Mouse (Mus musculus) layer of hippocampus, postnatal 36 days (tissue): ENCODE measurements at regions not wholly inside any gene's neighbourhood (a gene's known extent, or its start where the extent isn't known, plus 50 kb on each side); places are given as distances from the start of the nearest gene placed in this dataset.

Experiments used
- DNase-seq, 2 experiments: peaks; one replicate each; pipeline ENCODE4 v3.0.0; 2022

GRCm38 (mm10) chr10:119016104-119016503 lies 146.1 kb upstream of the Dyrk2 start:
- no peak for DNase-seq

DNA sequence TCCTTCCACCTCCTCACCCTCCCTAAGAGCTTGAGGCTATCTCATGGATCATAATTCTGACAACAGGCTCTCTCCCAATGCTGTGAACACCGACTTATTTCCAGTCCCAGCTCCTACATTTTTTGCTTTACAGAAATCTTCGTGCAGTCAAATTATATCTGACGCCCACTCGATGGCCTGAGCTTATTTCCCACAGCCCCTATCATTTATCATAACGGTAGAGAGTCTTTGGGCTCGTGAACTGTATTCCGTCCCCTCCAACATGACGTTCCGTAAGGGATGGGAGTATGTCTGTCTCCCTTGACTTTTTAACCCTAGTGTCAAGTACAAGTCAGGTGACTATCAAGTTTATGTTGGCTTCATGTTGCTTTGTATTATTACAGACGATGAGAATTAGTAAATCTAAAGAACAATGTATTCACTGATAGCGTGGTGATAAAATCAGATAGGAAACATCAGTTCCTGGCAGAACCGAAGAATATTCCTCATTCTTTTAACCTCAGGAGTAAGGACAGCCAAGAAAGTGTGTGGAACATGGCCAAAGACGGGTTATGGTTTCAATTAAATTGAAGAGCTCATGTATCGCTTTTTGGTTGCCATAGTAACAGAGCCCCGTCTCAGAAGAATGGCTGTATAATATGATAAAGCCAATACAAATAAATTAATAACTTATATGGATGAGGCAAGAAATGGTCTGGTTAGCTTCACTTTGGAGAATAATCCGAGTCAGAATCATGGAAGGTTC lies 145.5 kb upstream of the Dyrk2 start:
- DNase-seq = no peak

DNA sequence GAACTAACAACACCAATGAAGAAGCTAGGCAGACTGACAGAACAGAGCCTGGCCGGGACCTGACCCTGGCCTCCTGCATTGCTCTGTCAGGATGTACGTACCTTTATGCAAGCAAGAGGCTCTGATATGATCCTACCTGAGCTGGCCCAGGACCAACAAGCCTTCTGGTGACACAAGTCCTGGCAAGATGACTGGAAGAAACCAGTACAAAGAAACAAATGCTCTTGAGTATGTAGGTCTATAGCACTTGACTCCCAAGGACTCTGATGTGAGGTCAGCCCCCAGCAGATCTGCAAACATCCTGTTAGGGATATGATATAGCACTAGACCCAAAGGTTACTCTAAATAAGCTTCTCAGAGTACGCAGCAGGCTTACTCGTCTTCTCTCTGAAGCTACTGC lies 144.7 kb upstream of the Dyrk2 start:
- DNase-seq = no peak

GRCm38 (mm10) chr10:119013758-119014157 lies 143.7 kb upstream of the Dyrk2 start:
- no peak for DNase-seq

DNA sequence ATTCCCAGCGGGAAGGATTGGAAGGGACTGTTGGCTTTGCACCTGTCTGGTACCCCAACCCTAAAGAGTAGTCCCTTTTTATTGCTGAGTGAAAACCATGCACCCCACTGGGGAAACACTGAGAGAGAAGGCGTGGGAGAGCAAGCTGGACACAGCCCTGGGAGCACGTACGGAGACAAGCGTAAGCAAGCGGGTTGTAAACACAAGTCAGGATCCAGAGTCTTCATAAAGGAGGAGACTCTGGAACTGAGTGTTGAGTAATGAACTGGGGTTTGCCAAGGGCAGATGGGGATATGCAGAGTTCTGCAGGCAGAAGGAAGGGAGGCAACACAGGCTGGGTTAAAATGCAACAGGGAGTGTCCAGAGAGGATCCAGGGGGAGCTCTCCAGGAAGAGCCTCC lies 141.5 kb upstream of the Dyrk2 start:
- no peak for DNase-seq

GRCm38 (mm10) chr10:119010884-119011283 lies 140.9 kb upstream of the Dyrk2 start:
- DNase-seq = no peak

GRCm38 (mm10) chr10:119006866-119007575 lies 137.0 kb upstream of the Dyrk2 start:
- peak in 1 of 2 experiments; percentile 13 for DNase-seq

- DNase-seq = no peak
Observed at GRCm38 (mm10) chr10:119005491-119005890, 135.5 kb upstream of the Dyrk2 start.

GRCm38 (mm10) chr10:119004426-119004825 lies 134.4 kb upstream of the Dyrk2 start:
- no peak for DNase-seq

GRCm38 (mm10) chr10:119003839-119004238 lies 133.8 kb upstream of the Dyrk2 start:
- DNase-seq = no peak

- DNase-seq = no peak
Observed at GRCm38 (mm10) chr10:119003042-119003441, 133.0 kb upstream of the Dyrk2 start.

- no peak for DNase-seq
Observed at GRCm38 (mm10) chr10:119001895-119002294, 131.9 kb upstream of the Dyrk2 start.

- no peak for DNase-seq
Observed at GRCm38 (mm10) chr10:119001000-119001780, 131.2 kb upstream of the Dyrk2 start.

- no peak for DNase-seq
Observed at GRCm38 (mm10) chr10:118998966-118999365, 129.0 kb upstream of the Dyrk2 start.

DNA sequence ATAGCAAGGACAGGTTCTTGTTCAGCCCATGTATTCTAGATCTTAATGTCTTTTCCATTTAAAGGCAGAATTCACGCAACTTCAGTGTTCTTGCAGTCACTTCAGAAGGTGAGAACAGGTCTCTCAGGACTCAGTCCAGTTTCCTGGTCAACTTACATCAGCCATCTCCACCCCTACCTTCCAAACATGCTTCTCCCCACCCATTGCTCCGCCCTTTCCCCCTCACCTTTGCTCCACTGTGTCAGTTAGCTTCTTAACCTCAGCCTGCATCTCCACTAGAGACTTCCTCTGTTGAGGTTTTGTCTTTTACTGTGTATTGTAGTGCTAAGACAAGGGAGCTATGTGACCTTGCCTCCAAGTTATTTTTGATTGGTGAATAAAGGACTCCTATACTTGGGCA lies 127.0 kb upstream of the Dyrk2 start:
- no peak for DNase-seq

- no peak for DNase-seq
Observed at GRCm38 (mm10) chr10:118993819-118994574, 124.0 kb upstream of the Dyrk2 start.

- DNase-seq = no peak
Observed at GRCm38 (mm10) chr10:118991213-118991612, 121.2 kb upstream of the Dyrk2 start.

- DNase-seq = no peak
Observed at GRCm38 (mm10) chr10:118990500-118990899, 120.5 kb upstream of the Dyrk2 start.

GRCm38 (mm10) chr10:118989812-118990211 lies 119.8 kb upstream of the Dyrk2 start:
- no peak for DNase-seq

- peak in 1 of 2 experiments; percentile 11 for DNase-seq
Observed at GRCm38 (mm10) chr10:118988249-118988648, 118.2 kb upstream of the Dyrk2 start.

DNA sequence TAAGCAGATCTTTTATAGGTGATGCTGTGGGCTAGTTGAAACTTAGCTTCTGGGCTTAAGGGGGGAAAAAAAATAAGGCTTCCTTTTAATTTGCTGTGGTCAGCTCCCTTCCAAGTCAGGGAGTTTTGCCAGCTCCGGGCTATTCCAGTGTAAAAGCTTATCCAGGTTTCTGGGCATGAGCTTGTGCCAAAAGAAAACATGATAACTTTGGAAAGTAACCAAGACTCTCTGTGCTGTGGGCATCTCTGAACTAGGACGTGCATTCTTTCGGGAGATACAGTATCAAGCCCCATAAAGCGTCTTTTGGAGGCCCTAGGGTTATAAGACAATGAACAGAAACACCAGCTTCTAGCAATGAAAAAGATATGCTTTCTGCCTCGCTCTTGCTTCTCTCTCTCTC lies 114.6 kb upstream of the Dyrk2 start:
- no peak for DNase-seq

- no peak for DNase-seq
Observed at GRCm38 (mm10) chr10:118981446-118981845, 111.4 kb upstream of the Dyrk2 start.

DNA sequence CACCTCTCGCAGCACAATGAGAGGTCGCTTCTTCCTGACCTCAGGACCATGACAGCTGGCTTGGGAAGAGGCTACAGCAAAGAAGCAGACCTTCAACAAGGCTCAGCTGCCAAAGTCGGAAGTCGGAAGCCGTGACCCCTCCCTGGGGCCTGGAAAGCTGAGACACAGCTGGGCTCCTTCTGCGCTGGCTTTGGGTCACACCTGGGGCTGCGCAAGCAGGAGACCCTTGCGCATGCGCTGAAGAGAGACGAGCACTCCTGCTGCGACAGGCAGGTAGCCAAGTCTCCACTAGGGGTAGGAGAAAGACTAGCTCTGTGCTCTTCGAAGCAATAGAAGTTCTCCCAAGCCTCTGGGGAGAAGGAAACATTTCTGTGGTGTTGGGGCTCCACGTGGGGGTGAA lies 109.3 kb upstream of the Dyrk2 start:
- DNase-seq = no peak
